Mouse (Mus musculus): ENCODE results near the gene Cfap65. TPM values are rescaled to one million over a fixed set of nuclear protein-coding genes. Genes with fewer than 3 reads are reported as not detected.
A peak's percentile ranks its signal among the peaks of the same experiment; 100 is the strongest.

Cfap65 gene
- polyA plus RNA-seq, 1 experiment = not detected

GRCm38 (mm10) chr1:74855156-74855555 is 80.2 kb downstream of the Cfap65 start:
- no peak overlapping the region for H3K27ac ChIP-seq (ENCODE audit: insufficient read depth, low read length)
- H3K36me3 ChIP-seq (ENCODE audit: control insufficient read depth, insufficient read depth, low read length) = no peaks in the 10 kb centered on the region
- TF ChIP-seq CTCF (IDR thresholded peaks at IDR 0.05; ENCODE audit: extremely low read depth, insufficient read depth, insufficient read length, insufficient replicate concordance) (no peak), POLR2A (IDR thresholded peaks at IDR 0.05; ENCODE audit: low read depth, low read length) (no peak)
- no peak for DNase-seq (ENCODE audit: low read depth in 1 of 2, low spot score in 2 of 2)
- peak overlapping the region; percentile 41; the same call in 1 of the 2 replicates for H3K4me3 ChIP-seq (ENCODE audit: extremely low read depth, insufficient read depth, insufficient read length)
- H3K4me1 ChIP-seq (ENCODE audit: control insufficient read depth, insufficient read depth, insufficient read length) = peaks cover 16% of the 10 kb centered on the region
- WGBS = 3% methylated on average over 46 of the region's 48 CpGs
- peaks cover 37% of the 10 kb centered on the region for H3K27me3 ChIP-seq (ENCODE audit: control insufficient read depth, insufficient read depth, low read length)

- Histone ChIP-seq H3K4me1 (ENCODE audit: control insufficient read depth, insufficient read depth, insufficient read length) (peaks cover 16% of the 10 kb centered on the region), H3K4me3 (ENCODE audit: extremely low read depth, insufficient read depth, insufficient read length) (peak within 1 kb of the TSS; percentile 41; the same call in 1 of the 2 replicates), H3K36me3 (ENCODE audit: control insufficient read depth, insufficient read depth, low read length) (no peaks in the 10 kb centered on the region), H3K27me3 (ENCODE audit: control insufficient read depth, insufficient read depth, low read length) (peaks cover 37% of the 10 kb centered on the region), H3K27ac (ENCODE audit: insufficient read depth, low read length) (no peak within 1 kb of the TSS)
- TF ChIP-seq CTCF (IDR thresholded peaks at IDR 0.05; ENCODE audit: extremely low read depth, insufficient read depth, insufficient read length, insufficient replicate concordance) = no peak
- TF ChIP-seq POLR2A (IDR thresholded peaks at IDR 0.05; ENCODE audit: low read depth, low read length) = no peak
- 5% methylated on average over 39 of the region's 39 CpGs for WGBS
- peak; percentile 33 to 66 for DNase-seq (ENCODE audit: low read depth in 1 of 2, low spot score in 2 of 2)
Observed at GRCm38 (mm10) chr1:74854306-74855056, 80.9 kb downstream of the Cfap65 start, which contains the start of gene Cdk5r2. TSS of gene Cdk5r2 (plus strand) at chr1:74854934.

Other genes starting within 250 kb of the Cfap65 start
- 23.2 and 25.0 TPM in 2 replicates for gene Cyp27a1, start 222.0 kb downstream of the Cfap65 start, polyA plus RNA-seq (2012; rRNA removed)
- gene Prkag3, start 186.4 kb downstream of the Cfap65 start, polyA plus RNA-seq (2012; rRNA removed) = 0.06 and 0.18 TPM in 2 replicates
- gene Wnt6, start 163.7 kb downstream of the Cfap65 start, polyA plus RNA-seq (2012; rRNA removed) = 1.9 and 2.0 TPM in 2 replicates
- gene Wnt10a, start 144.1 kb downstream of the Cfap65 start, polyA plus RNA-seq (2012; rRNA removed) = 3.1 and 3.2 TPM in 2 replicates
- not detected in 2 replicates for gene Cdk5r2, start 80.7 kb downstream of the Cfap65 start, polyA plus RNA-seq (2012; rRNA removed)
- gene Fev, start 50.2 kb downstream of the Cfap65 start, polyA plus RNA-seq (2012; rRNA removed) = 0.08 TPM in 1 of 2 replicates, not detected in the other
- not detected in 2 replicates for gene Cryba2, start 42.5 kb downstream of the Cfap65 start, polyA plus RNA-seq (2012; rRNA removed)
- 0.18 and 0.26 TPM in 2 replicates for gene Ihh, start 16.1 kb upstream of the Cfap65 start, polyA plus RNA-seq (2012; rRNA removed)
- 1.3 TPM in 2 replicates for gene Nhej1, start 189.6 kb upstream of the Cfap65 start, polyA plus RNA-seq (2012; rRNA removed)
- gene Slc23a3, start 198.3 kb upstream of the Cfap65 start, polyA plus RNA-seq (2012; rRNA removed) = 0.30 and 0.50 TPM in 2 replicates
- gene Cnppd1, start 207.1 kb upstream of the Cfap65 start, polyA plus RNA-seq (2012; rRNA removed) = 59.3 and 71.7 TPM in 2 replicates
- gene Retreg2, start 207.2 kb upstream of the Cfap65 start, polyA plus RNA-seq (2012; rRNA removed) = 88.2 and 101 TPM in 2 replicates
- gene Zfand2b, start 233.0 kb upstream of the Cfap65 start, polyA plus RNA-seq (2012; rRNA removed) = 47.7 and 53.2 TPM in 2 replicates
- gene Abcb6, start 244.8 kb upstream of the Cfap65 start, polyA plus RNA-seq (2012; rRNA removed) = 14.0 and 15.7 TPM in 2 replicates

Data from spleen, adult 2 months (tissue).